Mouse (Mus musculus) ES-Bruce4 (cell line): Measurements from ENCODE around the gene Rnf167. TPM values are rescaled to one million over a fixed set of nuclear protein-coding genes. Genes with fewer than 3 reads are reported as not detected.

Experiments used
- H3K27ac ChIP-seq: 2 replicates; pipeline ENCODE4 v1.5.1; 2012; ENCODE audit warnings: low read length, inconsistent platforms; ENCODE audit not compliant: insufficient read depth
- H3K27me3 ChIP-seq: 2 replicates; pipeline ENCODE4 v1.6.1; 2012; ENCODE audit warnings: mild to moderate bottlenecking, low read length, inconsistent platforms; ENCODE audit not compliant: control insufficient read depth, poor library complexity, insufficient read depth, severe bottlenecking
- H3K36me3 ChIP-seq: 2 replicates; pipeline ENCODE4 v1.6.1; 2012; ENCODE audit warnings: inconsistent platforms, mild to moderate bottlenecking, low read length, moderate library complexity; ENCODE audit not compliant: control insufficient read depth, poor library complexity, insufficient read depth, severe bottlenecking
- H3K4me1 ChIP-seq: one replicate; pipeline ENCODE4 v1.8.1; 2011; ENCODE audit warnings: low read length; ENCODE audit not compliant: control insufficient read depth, insufficient read depth
- H3K4me3 ChIP-seq: 2 replicates; pipeline ENCODE4 v1.5.1; 2011; ENCODE audit warnings: low read depth, mild to moderate bottlenecking, low read length
- H3K9ac ChIP-seq: 2 replicates; pipeline ENCODE4 v1.6.1; 2012; ENCODE audit warnings: low read depth, mild to moderate bottlenecking, inconsistent platforms; ENCODE audit not compliant: poor library complexity, severe bottlenecking
- H3K9me3 ChIP-seq: replicated peaks from 2 replicates; pipeline ENCODE4 v1.6.1; 2012; ENCODE audit warnings: mild to moderate bottlenecking, low read length, inconsistent platforms; ENCODE audit not compliant: control insufficient read depth, poor library complexity, insufficient read depth, severe bottlenecking
- CTCF ChIP-seq: IDR thresholded peaks from one replicate; pipeline ENCODE4 v1.8.1; 2011; ENCODE audit warnings: low read depth, low read length
- EP300 ChIP-seq: IDR thresholded peaks from 2 replicates; pipeline ENCODE4 v1.6.1; 2011; ENCODE audit warnings: low read depth, low read length; ENCODE audit not compliant: insufficient read depth
- POLR2A ChIP-seq: IDR thresholded peaks from one replicate; pipeline ENCODE4 v1.8.1; 2011; ENCODE audit warnings: low read length; ENCODE audit not compliant: insufficient read depth
- polyA plus RNA-seq: library from polyadenylated mRNA; stranded (reverse); fragments of >200 nt; gene quantifications from 2 replicates; pipeline ENCODE4 v1.2.4, GENCODE M21; 2011; ENCODE audit warnings: low read depth; ENCODE audit not compliant: missing spikeins, insufficient read depth, insufficient read length

The Rnf167 gene
- polyA plus RNA-seq, 1 experiment: 55.2 TPM

- Histone ChIP-seq H3K9ac (peak overlapping the region; percentile 42), H3K4me1 (peaks cover 2% of the 10 kb centered on the region), H3K36me3 (no peaks in the 10 kb centered on the region), H3K9me3 (no peaks in the 10 kb centered on the region), H3K27me3 (no peaks in the 10 kb centered on the region), H3K4me3 (no peak overlapping the region), H3K27ac (no peak overlapping the region)
- no peak for TF ChIP-seq EP300
- no peak for TF ChIP-seq POLR2A
- no peak for TF ChIP-seq CTCF
Measured at GRCm38 (mm10) chr11:70674501-70674900, 27.5 kb downstream of the Rnf167 start.

- H3K36me3 ChIP-seq: no peaks in the 10 kb centered on the region
Measured at GRCm38 (mm10) chr11:70678092-70678491, 31.1 kb downstream of the Rnf167 start.

GRCm38 (mm10) chr11:70678576-70678975, 31.5 kb downstream of the Rnf167 start:
- peaks cover 6% of the 10 kb centered on the region for H3K4me1 ChIP-seq
- H3K9me3 ChIP-seq: no peaks in the 10 kb centered on the region
- no peak overlapping the region for H3K9ac ChIP-seq
- H3K27ac ChIP-seq: no peak overlapping the region
- no peak for TF ChIP-seq POLR2A
- TF ChIP-seq CTCF: no peak
- no peak for TF ChIP-seq EP300
- no peaks in the 10 kb centered on the region for H3K27me3 ChIP-seq
- H3K36me3 ChIP-seq: no peaks in the 10 kb centered on the region
- no peak overlapping the region for H3K4me3 ChIP-seq

More at GRCm38 (mm10) chr11:70678092-70678491, 31.1 kb downstream of the Rnf167 start:
- no peak for TF ChIP-seq CTCF
- no peak for TF ChIP-seq EP300
- TF ChIP-seq POLR2A: no peak
- Histone ChIP-seq H3K27me3 (no peaks in the 10 kb centered on the region), H3K27ac (no peak overlapping the region), H3K9me3 (no peaks in the 10 kb centered on the region), H3K4me1 (peaks cover 6% of the 10 kb centered on the region), H3K9ac (no peak overlapping the region), H3K4me3 (no peak overlapping the region)

- no peak overlapping the region for H3K9ac ChIP-seq
- no peak overlapping the region for H3K27ac ChIP-seq
- no peaks in the 10 kb centered on the region for H3K36me3 ChIP-seq
- H3K4me3 ChIP-seq: no peak overlapping the region
- no peaks in the 10 kb centered on the region for H3K9me3 ChIP-seq
- H3K27me3 ChIP-seq: no peaks in the 10 kb centered on the region
- TF ChIP-seq CTCF: no peak
- no peak for TF ChIP-seq POLR2A
- TF ChIP-seq EP300: no peak
- peaks cover 6% of the 10 kb centered on the region for H3K4me1 ChIP-seq
Measured at GRCm38 (mm10) chr11:70679361-70679760, 32.3 kb downstream of the Rnf167 start.

- no peak overlapping the region for H3K27ac ChIP-seq
- no peaks in the 10 kb centered on the region for H3K9me3 ChIP-seq
- no peak overlapping the region for H3K4me3 ChIP-seq
- peaks cover 6% of the 10 kb centered on the region for H3K4me1 ChIP-seq
- TF ChIP-seq EP300 (no peak), CTCF (no peak), POLR2A (no peak)
- no peak overlapping the region for H3K9ac ChIP-seq
- no peaks in the 10 kb centered on the region for H3K36me3 ChIP-seq
- no peaks in the 10 kb centered on the region for H3K27me3 ChIP-seq
Measured at GRCm38 (mm10) chr11:70679894-70680293, 32.9 kb downstream of the Rnf167 start.

- no peak overlapping the region for H3K27ac ChIP-seq
- H3K9me3 ChIP-seq: no peaks in the 10 kb centered on the region
- peak overlapping the region; percentile 48 for H3K9ac ChIP-seq
- peaks cover 6% of the 10 kb centered on the region for H3K4me1 ChIP-seq
- H3K36me3 ChIP-seq: no peaks in the 10 kb centered on the region
- H3K27me3 ChIP-seq: no peaks in the 10 kb centered on the region
- TF ChIP-seq EP300 (no peak), CTCF (no peak), POLR2A (no peak)
- peak overlapping the region; percentile 17 for H3K4me3 ChIP-seq
Measured at GRCm38 (mm10) chr11:70681170-70681569, 34.1 kb downstream of the Rnf167 start.
